Mouse (Mus musculus): ENCODE data around the gene Oog2.
"Not testable (repeated sequence)": the region's sequence is repeated elsewhere in the genome, so short reads cannot be mapped to it uniquely, and the experiment has no call there.

The Oog2 gene

GRCm38 (mm10) chr4:144190419-144190818 is at the start of gene Oog2:
Gene Oog2 (plus strand): TSS chr4:144190719.
- DNase-seq (ENCODE audit: low read depth, low spot score), result no peak

GRCm38 (mm10) chr4:144162563-144162962 is 28.0 kb upstream of the Oog2 start, which contains the start of gene Oog3:
Gene Oog3 (minus strand): TSS chr4:144162663.
- no peak for DNase-seq (ENCODE audit: low read depth, low spot score)

- DNase-seq (ENCODE audit: low read depth, low spot score), result not testable (repeated sequence)
Observed at GRCm38 (mm10) chr4:144213218-144213617, 22.7 kb downstream of the Oog2 start, which contains the start of gene C87977. Gene C87977 (minus strand): TSS chr4:144213318.
